Mouse (Mus musculus): ENCODE measurements around the gene Kif1bp.

GRCm38 (mm10) chr10:62503836-62504628 is 74.2 kb downstream of the Kif1bp start:
- TF ChIP-seq CTCF (IDR thresholded peaks at IDR 0.05; ENCODE audit: borderline replicate concordance, extremely low read depth, insufficient read depth, insufficient read length), result no peak
- TF ChIP-seq POLR2A (IDR thresholded peaks at IDR 0.05; ENCODE audit: borderline replicate concordance, extremely low read depth, insufficient read depth, insufficient read length, poor library complexity, severe bottlenecking), result no peak
